ENCODE assay signal across 24 mouse cellular contexts in genomic region chr11:63352990-63353389, GRCm38 (mm10).
DNase-seq lines count a peak whose midpoint lies in the region; ATAC-seq and TF ChIP-seq lines count a peak whose summit lies in the region.
"Had no signal": no experiment of that assay in that cellular context is flagged by ENCODE, and none has a peak within 500 bp of the region (broad histone marks: within the 10 kb centered on the region; RNA-seq: fewer than 3 reads in every experiment).

No protein-coding gene starts in this region.

- H3K36me3 ChIP-seq in liver, embryonic 14.5 days (replicated peaks; ENCODE audit: control insufficient read depth, insufficient read depth, low read depth): no peaks in the 10 kb centered on the region
- H3K36me3 ChIP-seq: embryonic facial prominence, embryonic 15.5 days; forebrain, embryonic 10.5 days; heart, embryonic 10.5 days; hindbrain, embryonic 12.5 days had no signal

- H3K27me3 ChIP-seq in liver, embryonic 14.5 days (ENCODE audit: control insufficient read depth, insufficient read depth, low read length): no peaks in the 10 kb centered on the region
- H3K27me3 ChIP-seq: CH12.LX; embryonic facial prominence, embryonic 15.5 days; hindbrain, embryonic 12.5 days had no signal

- TF ChIP-seq EP300 in liver, embryonic 14.5 days (IDR thresholded peaks at IDR 0.05; ENCODE audit: low read depth): peak; percentile 67; the same call in 1 of the 2 replicates

- no peak overlapping the region for H3K27ac ChIP-seq in liver, embryonic 14.5 days
- H3K27ac ChIP-seq: embryonic facial prominence, embryonic 15.5 days; forebrain, embryonic 10.5 days; gastrocnemius, adult 2 months; heart, embryonic 10.5 days; hindbrain, embryonic 12.5 days; hindbrain, postnatal 0 days had no signal

- H3K9me3 ChIP-seq in liver, embryonic 14.5 days (ENCODE audit: control insufficient read depth, low read length): no peaks in the 10 kb centered on the region
- H3K9me3 ChIP-seq: embryonic facial prominence, embryonic 15.5 days; forebrain, embryonic 10.5 days; heart, embryonic 10.5 days; hindbrain, embryonic 12.5 days had no signal

- H3K4me2 ChIP-seq in liver, embryonic 14.5 days (ENCODE audit: low read depth): peak overlapping the region; percentile 24
- H3K4me2 ChIP-seq: embryonic facial prominence, embryonic 15.5 days; hindbrain, embryonic 12.5 days had no signal

- 18% methylated on average over 3 of the region's 3 CpGs for WGBS in liver, embryonic 14.5 days (ENCODE audit: insufficient replicate concordance)

- TF ChIP-seq CTCF in liver, embryonic 14.5 days (IDR thresholded peaks at IDR 0.05; ENCODE audit: low read depth): no peak

- DNase-seq in thymus, postnatal 14 days: peak; percentile 25
- no peak for DNase-seq in thymus, adult 18-20 months
- DNase-seq in liver (peak; percentile 40), MN1 (ENCODE audit: low spot score) (no peak)
- peak; percentile 14 to 18 (median 16) for DNase-seq in liver, embryonic 14.5 days (ENCODE audit: low read depth in 3 of 3, low spot score in 3 of 3)
- DNase-seq in adrenal gland, adult 2 months: no peak
- no peak for DNase-seq in cerebellum, adult 18-20 months
- DNase-seq: adrenal gland, adult 8-10 months; adrenal gland, postnatal 36 days; cerebellum, adult 11-12 months; cerebellum, postnatal 10 days; embryo, embryonic 11 days; gastrocnemius, adult 2 months; gastrocnemius, postnatal 25 days; heart, postnatal 10 days; heart, postnatal 4 days had no signal

- peak; percentile 86 for ATAC-seq in liver, embryonic 14.5 days (ENCODE audit: insufficient read depth)
- ATAC-seq: forebrain, embryonic 14.5 days; hindbrain, postnatal 0 days had no signal

- H3K4me3 ChIP-seq in liver, embryonic 14.5 days (ENCODE audit: insufficient read depth in 1 of 2, low read depth in 2 of 2, low read length in 2 of 2): no peak overlapping the region
- H3K4me3 ChIP-seq: embryonic facial prominence, embryonic 15.5 days; erythroblast, embryonic 14.5 days; forebrain, embryonic 10.5 days; gastrocnemius, adult 2 months; heart, embryonic 10.5 days; hindbrain, embryonic 12.5 days had no signal

- H3K4me1 ChIP-seq in liver, embryonic 14.5 days (replicated peaks; ENCODE audit: control insufficient read depth in 2 of 2, insufficient read depth in 2 of 2, low read length in 1 of 2): peaks cover 12 to 17% of the 10 kb centered on the region in 2 experiments; a peak in 3 of 4 replicates

- no peak overlapping the region for H3K9ac ChIP-seq in liver, embryonic 14.5 days (replicated peaks)
- H3K9ac ChIP-seq: embryonic facial prominence, embryonic 15.5 days; hindbrain, embryonic 12.5 days had no signal

Comparison
In these comparisons a context has a peak if more than half of its experiments do, and no peak if none do; other contexts are left out.
1. DNase-seq: peak in thymus, postnatal 14 days (single experiment), liver (single experiment) and liver, embryonic 14.5 days (3 of 3); none in thymus, adult 18-20 months (0 of 2), adrenal gland, adult 2 months (single experiment), cerebellum, adult 18-20 months (0 of 2) and MN1 (single experiment).